Mouse (Mus musculus): Measurements from ENCODE around the gene Guf1.

GRCm38 (mm10) chr5:69507045-69507444 lies 49.7 kb upstream of the Guf1 start:
- no peak for TF ChIP-seq CTCF (IDR thresholded peaks at IDR 0.05; ENCODE audit: low read depth)
- TF ChIP-seq EP300 (IDR thresholded peaks at IDR 0.05; ENCODE audit: low read depth), result no peak
